Mouse (Mus musculus) gastrocnemius, postnatal 25 days (tissue): ENCODE data around the gene Atl3. TPM values are rescaled to one million over a fixed set of nuclear protein-coding genes. Genes with fewer than 3 reads are reported as not detected.
"Not testable (repeated sequence)": the region's sequence is repeated elsewhere in the genome, so short reads cannot be mapped to it uniquely, and the experiment has no call there.

Source experiments
- DNase-seq: peaks from one replicate; pipeline ENCODE4 v3.0.0; 2022
- long read RNA-seq, 2 experiments: library from polyadenylated mRNA; stranded (forward); transcript quantifications; one replicate each; pipeline ENCODE4 v2.0.0; 2021
- total RNA-seq, 2 experiments: library from RNA; stranded (reverse); gene quantifications; 1 replicate in 1 of 2; 2 replicates in 1 of 2; pipeline ENCODE4 v1.2.3; 2021

Atl3 gene
- total RNA-seq, result 10 to 100 TPM in 1 of 2 experiments, 1 to 10 TPM in 1; 8.7 to 14.3 TPM
- long read RNA-seq, experiment 1, partial matches to known transcripts, result 0 of 3 reads
- long read RNA-seq, experiment 1, other reads (novel, unspliced or antisense), result 3 of 3 reads
- long read RNA-seq, experiment 2, partial matches to known transcripts, result 0 of 1 reads
- long read RNA-seq, experiment 2, other reads (novel, unspliced or antisense), result 1 of 1 reads

DNA sequence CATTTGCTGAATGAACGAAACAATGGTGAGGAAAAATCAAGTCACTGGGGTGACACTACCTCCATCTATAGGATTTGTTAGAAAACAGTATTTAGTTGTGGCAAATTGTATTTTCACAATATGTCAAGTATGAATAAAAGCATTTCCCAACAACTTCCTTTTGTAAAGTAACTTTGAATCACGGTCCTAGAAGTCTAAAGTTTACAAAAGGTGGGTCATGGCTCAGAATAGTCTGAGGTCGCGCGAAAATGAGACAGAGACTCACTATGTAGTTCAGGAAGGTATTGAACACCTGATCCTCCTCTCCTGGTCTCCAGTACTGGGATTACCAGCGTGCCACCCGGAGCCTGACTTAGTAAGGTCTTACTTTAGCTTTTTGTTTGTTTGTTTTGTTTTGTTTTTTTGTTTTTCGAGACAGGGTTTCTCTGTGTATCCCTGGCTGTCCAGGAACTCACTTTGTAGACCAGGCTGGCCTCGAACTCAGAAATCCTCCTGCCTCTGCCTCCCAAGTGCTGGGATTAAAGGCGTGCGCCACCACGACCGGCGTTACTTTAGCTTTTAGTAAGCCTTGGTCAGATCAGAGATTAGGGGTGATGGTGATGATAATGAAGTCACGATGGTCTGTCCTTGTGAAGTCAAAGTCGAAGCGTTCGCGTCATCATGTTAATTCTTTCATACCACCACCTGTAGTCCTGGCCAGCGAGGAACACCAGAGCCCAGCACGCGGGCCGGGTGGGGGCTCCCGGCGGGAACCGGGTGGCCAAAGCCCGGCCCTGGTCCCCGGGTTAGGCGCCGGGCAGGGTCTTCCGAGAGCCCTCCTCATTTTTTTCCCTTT is at the start of gene Atl3:
Atl3 (plus strand) TSS at position 689 of the 835 bp plus-strand sequence.
- DNase-seq, result no peak

DNA sequence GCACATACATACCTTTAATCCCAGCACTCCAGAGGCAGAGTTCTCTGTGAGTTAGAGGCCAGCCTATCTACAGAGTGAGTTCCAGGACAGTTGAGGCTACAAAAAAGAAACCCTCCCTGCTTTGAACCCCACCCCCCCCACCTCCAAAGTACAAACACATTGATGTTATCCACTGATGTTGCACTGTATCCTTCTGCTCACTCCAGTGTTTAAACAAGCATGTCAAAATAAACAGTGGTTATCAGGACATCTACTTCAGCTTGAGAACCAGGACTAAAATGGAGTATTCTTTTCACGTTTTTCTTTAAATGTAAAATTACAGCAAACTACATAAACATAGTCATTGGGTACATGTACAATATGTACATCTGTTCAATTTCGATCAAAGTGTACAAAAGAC is 48.7 kb upstream of the Atl3 start:
- no peak for DNase-seq

DNA sequence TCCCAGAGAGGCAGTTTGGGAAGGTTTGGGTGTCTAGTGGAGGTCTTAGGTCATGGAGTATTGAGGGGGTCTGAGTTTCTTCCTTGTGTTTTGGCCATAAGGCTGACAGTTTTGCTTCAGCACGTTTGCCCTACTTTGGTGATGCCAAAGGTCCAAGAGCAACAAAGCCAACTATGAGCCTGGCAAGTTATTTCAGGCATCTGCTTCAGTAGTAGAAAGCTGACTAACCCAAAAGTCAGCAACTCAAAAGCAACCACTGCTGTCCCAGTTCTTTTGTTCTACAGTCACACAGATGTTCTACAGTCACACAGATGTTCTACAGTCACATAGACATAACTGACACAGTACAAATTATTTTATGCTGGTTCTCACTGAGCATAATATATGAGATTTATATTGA is 48.2 kb upstream of the Atl3 start:
- DNase-seq, result no peak

DNA sequence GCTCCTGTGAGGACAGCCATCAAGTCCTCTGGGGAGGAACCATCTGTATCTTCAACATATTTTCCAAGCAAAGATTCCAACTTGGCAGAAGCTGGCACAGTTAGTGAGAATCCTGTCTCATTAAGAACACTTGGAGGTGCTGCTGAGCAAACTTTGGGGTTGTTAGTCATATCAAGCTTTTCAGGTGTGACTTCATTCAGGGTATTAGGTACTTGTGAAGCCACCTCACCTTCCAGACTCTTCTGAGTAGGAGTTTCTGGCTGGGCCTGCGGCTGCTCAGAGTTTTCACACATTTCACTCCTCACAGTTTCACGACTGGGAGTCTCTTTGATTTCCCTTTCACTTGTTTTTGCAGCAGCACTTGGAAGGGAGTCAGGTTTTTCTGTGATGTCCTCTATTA is 37.0 kb upstream of the Atl3 start:
- DNase-seq, result no peak

DNA sequence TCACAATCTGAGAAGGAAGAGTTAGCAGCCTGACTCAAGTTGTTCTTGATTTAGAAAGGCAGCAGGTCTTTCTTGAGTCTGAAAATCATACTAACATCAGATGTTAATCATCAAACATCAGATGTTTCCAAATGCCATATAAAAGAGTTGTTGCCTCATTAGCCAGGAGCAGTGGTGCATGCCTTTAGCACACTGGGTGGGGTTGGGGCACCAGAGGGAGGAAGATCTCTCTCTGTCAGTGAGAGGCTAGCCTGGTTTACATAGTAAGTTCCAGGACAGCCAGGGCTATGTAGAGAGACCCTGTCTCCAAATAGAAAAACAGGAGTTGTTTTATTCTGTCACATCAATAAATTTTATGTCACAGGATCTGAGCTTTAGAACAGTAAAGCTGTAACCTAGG is 34.9 kb upstream of the Atl3 start:
- no peak for DNase-seq

DNA sequence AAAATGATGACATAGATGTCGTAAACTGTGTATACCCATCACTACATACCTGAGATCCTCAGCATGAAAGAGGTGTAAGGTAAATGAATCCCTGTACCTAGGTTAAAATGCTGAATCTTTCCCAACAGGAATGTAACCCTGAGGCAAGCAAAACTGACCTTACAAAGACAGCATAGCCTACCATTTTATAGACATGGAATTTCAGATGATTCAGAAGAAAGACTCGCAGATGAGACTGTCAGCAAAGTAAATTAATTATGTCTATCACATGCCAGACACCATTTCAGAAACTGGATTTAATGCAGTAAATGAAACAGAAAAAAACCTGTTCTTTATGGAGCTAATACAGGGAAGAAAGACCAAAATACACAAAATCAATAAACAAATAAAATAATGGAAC is 34.5 kb upstream of the Atl3 start:
- no peak for DNase-seq

DNA sequence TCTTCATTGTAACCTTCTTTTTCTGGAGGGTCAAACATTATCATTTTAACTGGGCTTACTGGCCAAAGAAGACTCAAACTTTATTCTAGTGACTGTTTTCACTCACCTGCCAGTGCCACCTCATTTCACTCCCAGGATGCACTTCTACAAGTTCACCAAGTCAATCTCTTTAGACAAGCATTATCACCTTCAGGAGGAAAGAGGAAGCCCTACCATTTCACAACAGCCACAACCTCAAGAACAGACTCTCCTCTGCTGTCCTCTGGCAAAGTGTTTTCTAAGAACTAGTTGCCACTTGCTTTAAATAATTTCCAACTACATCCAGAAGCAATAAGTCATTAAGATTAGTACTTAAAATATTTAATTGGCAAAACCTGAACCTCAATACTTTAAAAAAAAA is 25.9 kb upstream of the Atl3 start:
- DNase-seq, result no peak

DNA sequence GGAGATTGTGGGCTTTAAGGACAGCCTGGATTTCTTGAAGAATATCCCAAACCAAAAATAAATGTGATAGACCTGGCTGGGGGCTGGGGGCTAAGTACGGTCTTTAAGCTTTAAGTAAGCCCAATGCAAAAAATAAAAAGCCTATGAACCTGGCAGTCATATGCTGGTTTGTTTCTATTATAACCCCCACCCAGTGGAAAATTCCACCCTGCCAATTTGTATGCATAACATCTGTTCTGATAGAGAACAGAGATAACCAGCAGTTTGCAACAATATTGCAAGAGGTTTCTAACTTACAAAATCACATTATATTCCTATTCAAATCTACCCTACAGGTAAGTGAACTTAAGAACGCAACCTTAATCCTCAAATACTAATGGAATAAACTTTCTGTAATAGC is 23.2 kb upstream of the Atl3 start:
- no peak for DNase-seq

DNA sequence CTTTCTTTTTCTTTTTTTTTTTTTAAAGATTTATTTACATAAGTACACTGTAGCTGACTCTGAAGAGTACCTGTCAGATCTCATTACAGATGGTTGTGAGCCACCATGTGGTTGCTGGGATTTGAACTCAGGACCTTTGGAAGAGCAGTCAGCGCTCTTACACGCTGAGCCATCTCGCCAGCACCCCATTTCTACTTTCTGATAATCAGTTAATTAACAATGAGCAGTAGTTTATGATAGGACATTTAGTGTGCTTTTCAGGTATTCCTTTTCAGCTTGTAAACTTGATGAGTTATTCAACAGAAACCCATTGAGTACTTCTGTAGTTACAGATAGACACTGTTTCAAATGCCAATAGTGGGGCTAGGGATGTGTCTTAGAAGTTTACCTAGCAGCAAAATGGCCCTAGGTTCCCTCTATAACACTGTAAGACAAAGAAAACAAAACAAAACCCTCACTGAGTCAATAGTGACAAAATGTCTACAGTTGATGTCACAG is 14.0 kb upstream of the Atl3 start:
- DNase-seq, result no peak

DNA sequence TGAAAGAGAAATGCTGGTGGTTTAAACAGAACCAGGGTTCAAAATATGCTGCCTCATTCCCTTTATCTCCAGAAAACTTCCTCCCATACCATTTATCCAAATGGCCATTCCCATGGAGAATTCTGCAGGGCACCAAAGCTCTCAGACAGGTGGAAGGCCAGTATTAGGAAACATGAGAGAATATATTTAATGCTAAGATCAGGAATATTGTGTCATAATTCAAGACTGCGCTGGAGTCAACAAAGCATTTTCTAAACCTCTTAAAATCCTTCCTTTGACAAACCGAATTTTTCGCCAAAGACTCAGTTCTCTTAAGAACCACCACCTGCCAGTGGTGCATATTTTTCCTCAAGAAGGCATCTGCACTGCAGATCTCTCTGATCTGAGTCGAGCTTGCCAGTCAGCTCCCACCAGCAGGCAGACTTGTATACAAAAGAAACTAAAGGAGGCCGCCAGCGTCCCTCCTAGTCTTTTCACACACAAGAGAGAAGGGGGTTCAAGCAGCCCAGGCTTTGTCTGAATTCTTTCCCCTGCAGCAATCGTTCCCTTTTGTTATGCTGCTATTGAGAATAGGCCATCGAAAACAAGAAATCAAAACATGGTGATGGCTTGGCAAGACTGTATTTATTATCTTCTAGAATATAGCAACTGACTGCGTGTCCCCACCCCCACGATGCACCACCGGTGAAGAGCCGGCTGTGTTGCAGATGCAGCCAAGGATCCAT is 12.1 kb upstream of the Atl3 start:
- no peak for DNase-seq

DNA sequence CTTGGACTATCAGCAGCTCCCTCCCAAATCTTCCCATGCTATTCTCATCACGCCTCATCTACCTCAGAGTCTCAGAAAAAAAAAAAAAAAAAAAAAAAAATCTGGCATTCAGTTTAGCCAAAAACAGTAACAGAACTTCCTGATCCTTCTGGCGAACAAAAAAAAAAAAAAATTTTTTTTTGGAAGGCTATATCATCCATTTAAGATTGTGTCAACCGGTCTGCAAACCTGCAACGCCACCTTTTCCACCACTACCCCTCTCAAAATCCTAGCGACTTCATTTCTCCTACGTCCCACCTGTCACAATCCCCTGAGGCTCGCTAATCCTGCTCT is 11.6 kb upstream of the Atl3 start:
- DNase-seq, result no peak

DNA sequence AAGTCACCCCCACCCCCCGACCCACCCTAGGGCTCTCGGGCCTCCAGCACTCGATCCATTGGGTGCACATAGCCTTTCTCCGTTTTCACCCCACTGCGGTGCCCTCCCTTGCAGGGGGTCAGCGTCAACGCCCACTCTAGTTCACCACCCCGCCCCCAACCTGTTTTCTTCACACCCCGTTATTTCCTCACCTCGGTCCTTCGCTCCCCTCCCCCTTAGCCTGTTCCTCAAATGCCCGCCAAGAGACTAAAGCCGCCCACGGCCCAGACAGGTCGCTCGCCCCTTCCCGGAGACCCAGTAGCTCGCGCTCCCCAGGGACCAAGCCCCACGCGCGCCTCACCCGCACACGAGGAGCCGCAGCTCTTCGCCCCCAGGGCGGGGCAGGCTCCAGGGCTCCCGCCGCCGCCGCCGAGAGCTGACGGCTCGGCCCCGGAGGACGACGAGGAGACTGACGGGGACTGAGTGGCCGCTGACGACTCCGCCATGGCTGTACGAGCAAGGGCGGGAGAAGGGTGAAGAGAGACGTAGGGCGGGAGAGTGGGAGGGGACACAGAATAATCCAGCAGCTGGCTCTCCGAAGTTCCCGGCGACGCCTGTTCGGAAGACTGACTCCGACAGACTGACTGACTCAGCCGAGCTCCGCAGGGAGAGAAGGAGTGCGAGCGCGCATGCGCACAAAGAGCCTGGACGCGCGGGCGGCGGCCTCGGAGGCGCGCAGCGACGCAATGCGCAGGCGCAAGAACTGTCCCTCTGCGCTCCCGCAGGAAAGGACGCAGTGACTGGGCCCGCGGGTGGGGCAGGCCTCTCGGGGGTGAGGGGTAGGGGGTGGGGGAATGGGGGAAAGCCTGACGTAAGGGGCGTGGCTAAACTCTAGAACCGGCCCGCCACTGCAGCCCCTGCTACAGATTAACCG is 11.0 kb upstream of the Atl3 start, which contains the start of gene Rtn3:
Rtn3 (minus strand) TSS at position 683 of the 913 bp plus-strand sequence.
- DNase-seq, result peak; percentile 98

DNA sequence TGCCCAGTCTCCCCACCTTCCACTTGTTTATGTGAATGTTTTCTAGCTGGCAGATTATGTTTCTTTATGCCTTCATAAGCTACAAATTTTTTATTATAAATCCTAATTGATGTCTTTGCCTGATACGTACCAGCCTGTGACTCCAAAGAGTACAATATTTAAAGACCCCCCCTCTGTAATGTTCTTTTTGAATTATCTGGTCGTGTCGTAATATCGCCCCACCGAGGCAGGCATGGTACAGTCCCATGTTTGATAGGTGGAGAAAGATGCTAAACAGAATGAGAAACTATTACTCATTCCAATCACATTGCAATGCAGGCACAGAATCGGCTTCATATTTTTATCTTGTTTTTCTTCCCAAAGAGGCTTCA is 10.3 kb upstream of the Atl3 start:
- no peak for DNase-seq

DNA sequence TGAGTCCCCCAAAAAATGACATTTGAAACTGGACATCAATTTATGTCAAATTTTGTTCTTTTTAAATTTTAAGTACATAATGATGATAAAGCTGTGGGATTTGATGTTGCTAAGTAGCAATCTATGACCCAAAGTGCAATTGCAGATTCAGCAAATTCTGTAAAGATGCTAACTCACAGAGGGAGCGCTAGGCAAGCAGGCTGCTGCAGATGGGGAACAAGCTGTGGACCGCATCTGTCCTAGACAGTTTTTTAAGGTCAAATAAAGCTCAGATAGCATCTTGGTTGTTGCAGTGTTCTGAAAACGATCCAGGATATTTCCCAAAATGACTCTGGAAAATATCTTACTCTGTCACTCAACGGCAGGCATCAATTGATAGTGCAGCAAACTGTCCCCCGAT is 9.8 kb upstream of the Atl3 start:
- DNase-seq, result no peak

DNA sequence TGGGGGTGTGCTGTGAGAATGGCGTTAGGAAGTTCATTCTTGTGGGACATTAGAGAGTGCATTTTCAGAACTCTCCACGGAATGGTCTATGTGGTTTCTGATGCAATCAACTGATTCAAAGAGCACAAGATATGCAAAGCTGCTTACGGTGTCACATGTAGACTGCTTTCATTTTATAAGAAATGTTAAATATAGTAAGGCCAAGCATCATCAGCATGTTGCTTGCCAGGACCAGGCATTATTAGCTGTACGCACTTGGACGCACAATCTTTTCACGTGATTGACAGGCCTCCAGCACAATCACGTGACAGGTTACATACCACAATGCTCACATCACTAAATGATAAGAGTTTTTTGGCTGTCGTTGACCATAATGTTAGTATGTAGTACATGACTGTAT is 6.2 kb upstream of the Atl3 start:
- DNase-seq, result no peak

DNA sequence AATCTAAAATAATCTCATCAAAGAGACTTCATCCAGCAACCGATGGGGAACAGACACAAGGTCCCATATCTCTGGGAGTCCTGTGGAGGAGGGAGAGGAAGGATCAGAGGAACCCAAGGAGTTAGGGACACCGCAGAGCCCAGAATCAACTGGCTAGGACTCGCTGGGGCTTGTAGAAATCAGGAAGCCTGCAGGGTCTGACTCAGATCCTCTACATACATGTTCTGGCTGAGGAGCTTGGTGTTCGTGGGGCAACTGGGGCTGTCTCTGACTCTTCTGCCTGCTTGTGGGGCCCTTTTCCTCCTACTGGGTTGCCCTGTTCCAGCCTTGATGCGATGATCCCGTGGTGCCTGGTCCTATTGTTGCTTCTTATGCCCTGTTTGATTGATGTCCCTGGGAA is 1.9 kb upstream of the Atl3 start:
- no peak for DNase-seq

DNA sequence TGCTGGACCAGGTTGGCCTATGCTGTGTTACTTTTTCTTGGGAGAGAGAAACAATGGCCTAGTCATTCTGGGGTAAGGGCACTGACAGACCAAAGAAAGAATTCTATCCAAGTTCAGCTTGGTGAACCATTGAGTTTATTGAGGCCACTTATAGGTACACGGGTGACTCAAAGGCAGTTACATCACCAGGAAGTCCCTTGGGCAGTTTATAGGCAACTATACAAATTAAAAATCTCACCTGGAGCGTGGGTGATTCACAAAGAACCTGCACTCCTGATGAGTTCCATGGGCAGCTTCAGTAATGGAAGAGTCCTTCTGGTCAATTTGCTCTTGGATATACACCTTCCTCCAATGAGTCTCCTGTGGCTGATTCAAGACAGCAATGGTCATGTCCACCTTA is 1.2 kb upstream of the Atl3 start:
- DNase-seq, result no peak

DNA sequence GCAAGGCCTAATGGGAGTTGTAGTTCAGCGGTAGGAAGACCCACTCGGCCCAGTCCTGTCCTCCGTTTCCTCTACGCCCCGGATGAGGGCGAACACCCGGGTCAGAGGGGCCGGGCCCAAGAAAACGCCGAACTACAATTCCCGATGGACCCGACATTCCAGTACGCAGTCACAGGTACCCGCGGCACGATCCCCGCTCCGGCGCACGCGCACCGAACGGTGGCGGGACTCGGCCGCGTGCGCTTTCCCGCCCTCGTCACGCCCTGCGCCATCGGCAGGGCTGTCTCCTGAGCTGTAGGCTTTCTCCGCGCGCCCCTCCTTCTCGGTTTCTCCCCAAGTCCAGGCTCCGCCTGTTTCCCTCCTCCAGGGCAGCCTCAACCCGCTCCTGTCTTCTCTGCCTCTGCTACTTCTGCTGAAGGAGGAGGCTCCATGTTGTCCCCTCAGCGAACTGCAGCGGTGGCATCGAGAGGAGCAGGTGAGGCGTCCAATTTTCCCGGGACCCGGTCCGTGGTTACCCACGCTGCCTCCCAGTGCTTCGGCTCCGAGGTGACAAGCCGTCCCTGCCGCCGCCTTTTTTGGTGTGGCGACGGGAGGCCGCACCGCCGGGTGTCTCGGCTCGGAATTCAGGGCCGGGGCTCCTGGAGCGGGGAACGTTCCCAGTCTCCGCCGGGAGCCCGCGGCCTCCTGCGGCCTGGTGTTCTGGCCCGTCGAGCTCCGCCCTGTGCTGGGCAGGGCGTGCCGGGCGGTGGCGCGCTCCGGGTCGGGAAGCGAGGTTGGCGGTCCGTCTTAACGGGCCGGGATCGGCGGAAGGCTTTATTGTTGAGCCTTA is 561 bp downstream of the Atl3 start:
- DNase-seq, result peak; percentile 96

DNA sequence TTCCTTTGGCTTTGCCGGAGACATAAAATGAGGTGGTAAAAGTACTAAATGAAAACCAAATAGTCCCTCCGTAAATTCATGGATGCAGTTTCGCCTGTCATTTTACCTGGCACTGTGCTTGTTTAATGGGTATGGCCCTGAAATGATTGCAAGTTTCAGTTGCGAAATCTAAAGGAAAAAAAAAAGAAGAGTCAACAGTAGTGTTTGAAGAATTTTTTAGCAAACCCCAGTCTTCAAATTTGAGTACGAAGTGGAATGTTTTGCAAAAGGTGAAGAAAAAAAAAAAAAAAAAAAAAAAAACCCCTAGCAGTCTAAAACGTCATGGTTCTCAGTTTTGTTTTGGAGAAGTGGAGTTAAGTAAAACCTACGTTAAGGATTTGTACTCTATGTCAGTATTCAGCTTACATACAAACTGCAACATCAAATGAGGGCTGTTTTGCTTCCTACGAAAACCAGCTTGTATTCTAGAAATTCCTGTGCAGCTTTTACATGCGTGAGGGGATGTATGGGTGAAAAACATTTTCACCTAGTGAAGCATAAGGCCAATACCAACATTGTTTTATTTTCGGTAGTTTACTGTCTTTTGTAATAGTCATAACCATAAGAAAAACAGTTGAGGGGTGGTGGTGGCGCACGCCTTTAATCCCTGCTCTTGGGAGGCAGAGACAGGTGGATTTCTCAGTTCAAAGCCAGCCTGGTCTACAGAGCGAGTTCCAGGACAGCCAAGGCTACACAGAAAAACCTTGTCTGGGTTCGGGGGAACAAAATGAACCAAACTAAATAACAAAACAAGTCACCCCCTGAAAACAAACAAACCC is 1.6 kb downstream of the Atl3 start:
- DNase-seq, result no peak

DNA sequence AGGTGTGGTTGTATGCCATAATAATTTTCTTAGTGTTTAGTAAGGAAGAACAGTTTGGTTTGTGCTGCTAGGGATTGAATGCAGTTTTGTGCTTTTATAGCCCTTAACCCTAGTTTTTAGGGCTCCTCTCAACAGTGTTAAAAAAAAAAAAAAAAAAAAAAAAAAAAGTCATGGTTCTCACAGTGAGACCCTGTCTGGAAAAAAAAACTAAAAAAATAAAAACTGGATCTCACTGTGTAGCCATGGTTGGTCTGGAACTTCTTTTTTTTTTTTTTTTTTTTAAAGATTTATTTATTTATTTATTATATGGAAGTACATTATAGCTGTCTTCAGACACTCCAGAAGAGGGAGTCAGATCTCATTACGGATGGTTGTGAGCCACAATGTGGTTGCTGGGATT is 2.2 kb downstream of the Atl3 start:
- DNase-seq, result not testable (repeated sequence)
